ENCODE assay signal across 18 mouse cellular contexts in genomic region chr1:168407958-168408357, GRCm38 (mm10). TPM values are rescaled to one million over a fixed set of nuclear protein-coding genes. Genes with fewer than 3 reads are reported as not detected.
DNase-seq lines count a peak whose midpoint lies in the region; ATAC-seq and TF ChIP-seq lines count a peak whose summit lies in the region.
"Had no signal": no experiment of that assay in that cellular context is flagged by ENCODE, and none has a peak within 500 bp of the region (broad histone marks: within the 10 kb centered on the region; RNA-seq: fewer than 3 reads in every experiment).

No protein-coding gene starts in this region.

- intact Hi-C loops in heart, postnatal 10 days (cut with DNase I) = no loop called here

- H3K27ac ChIP-seq in forebrain, embryonic 11.5 days (ENCODE audit: low read depth, low read length) = no peak overlapping the region
- no peak overlapping the region for H3K27ac ChIP-seq in forebrain, embryonic 16.5 days (ENCODE audit: low read length)
- peak overlapping the region; percentile 26 for H3K27ac ChIP-seq in heart, postnatal 0 days (ENCODE audit: low read depth)
- H3K27ac ChIP-seq in layer of hippocampus, adult 2 months = peak overlapping the region; percentile 48
- H3K27ac ChIP-seq in embryonic facial prominence, embryonic 10.5 days (replicated peaks) = peak overlapping the region; percentile 44
- H3K27ac ChIP-seq: hindbrain, embryonic 14.5 days; macrophage; midbrain, embryonic 13.5 days had no signal

- peaks cover 32% of the 10 kb centered on the region for H3K4me1 ChIP-seq in forebrain, embryonic 11.5 days (replicated peaks; ENCODE audit: control insufficient read depth, insufficient read depth, low read length)
- H3K4me1 ChIP-seq in forebrain, embryonic 16.5 days (replicated peaks; ENCODE audit: control insufficient read depth, insufficient read depth, low read length) = peaks cover 64% of the 10 kb centered on the region
- peaks cover 41% of the 10 kb centered on the region for H3K4me1 ChIP-seq in heart, postnatal 0 days (ENCODE audit: control insufficient read depth, insufficient read depth)
- H3K4me1 ChIP-seq in embryonic facial prominence, embryonic 10.5 days = peaks cover 90% of the 10 kb centered on the region

- no peak overlapping the region for H3K4me2 ChIP-seq in forebrain, embryonic 11.5 days (ENCODE audit: low read depth, low read length, severe bottlenecking)
- no peak overlapping the region for H3K4me2 ChIP-seq in forebrain, embryonic 16.5 days (ENCODE audit: low read length)
- H3K4me2 ChIP-seq in heart, postnatal 0 days (ENCODE audit: low read depth, low read length) = no peak overlapping the region
- H3K4me2 ChIP-seq: hindbrain, embryonic 14.5 days; midbrain, embryonic 13.5 days had no signal

- no peaks in the 10 kb centered on the region for H3K36me3 ChIP-seq in forebrain, embryonic 11.5 days (ENCODE audit: control insufficient read depth, insufficient read depth, low read length)
- H3K36me3 ChIP-seq in forebrain, embryonic 16.5 days (ENCODE audit: control insufficient read depth, insufficient read depth) = no peaks in the 10 kb centered on the region
- H3K36me3 ChIP-seq in heart, postnatal 0 days (replicated peaks; ENCODE audit: control insufficient read depth, insufficient read depth, low read length) = peaks cover 5% of the 10 kb centered on the region; the same call in 1 of the 2 replicates
- peaks cover 47% of the 10 kb centered on the region for H3K36me3 ChIP-seq in embryonic facial prominence, embryonic 10.5 days (replicated peaks)

- no peak for ATAC-seq in forebrain, embryonic 11.5 days (replicated peaks; ENCODE audit: low FRiP score)
- ATAC-seq in forebrain, embryonic 16.5 days = no peak
- no peak for ATAC-seq in heart, postnatal 0 days (ENCODE audit: insufficient read depth, low read depth)
- ATAC-seq: midbrain, embryonic 13.5 days had no signal

- peak; percentile 33 for DNase-seq in forebrain, embryonic 11.5 days (ENCODE audit: low spot score)
- DNase-seq in heart, postnatal 0 days (ENCODE audit: low spot score) = no peak
- DNase-seq in heart, postnatal 10 days = no peak
- no peak for DNase-seq in layer of hippocampus, adult 2 months (ENCODE audit: low spot score in 2 of 2)
- no peak for DNase-seq in layer of hippocampus, adult 9-11 months
- no peak for DNase-seq in embryonic facial prominence, embryonic 10.5 days (ENCODE audit: low spot score)
- DNase-seq in ovary, adult 18-20 months (ENCODE audit: low spot score) = no peak
- DNase-seq: adrenal gland, postnatal 14 days; cerebellum, adult 9-10 months; gastrocnemius, postnatal 36 days; kidney, postnatal 14 days; right cerebral cortex, postnatal 14 days; thymus, postnatal 25 days had no signal

- no peak for TF ChIP-seq EP300 in heart, postnatal 0 days (IDR thresholded peaks at IDR 0.05; ENCODE audit: low read depth)

- no peak overlapping the region for H3K4me3 ChIP-seq in forebrain, embryonic 11.5 days (ENCODE audit: low read depth, low read length)
- no peak overlapping the region for H3K4me3 ChIP-seq in forebrain, embryonic 16.5 days (replicated peaks; ENCODE audit: low read length)
- no peak overlapping the region for H3K4me3 ChIP-seq in heart, postnatal 0 days (ENCODE audit: low read depth, low read length)
- no peak overlapping the region for H3K4me3 ChIP-seq in layer of hippocampus, adult 2 months
- no peak overlapping the region for H3K4me3 ChIP-seq in embryonic facial prominence, embryonic 10.5 days
- H3K4me3 ChIP-seq: midbrain, embryonic 13.5 days had no signal

- H3K27me3 ChIP-seq in forebrain, embryonic 11.5 days (ENCODE audit: control insufficient read depth, insufficient read depth, low read length) = no peaks in the 10 kb centered on the region
- no peaks in the 10 kb centered on the region for H3K27me3 ChIP-seq in forebrain, embryonic 16.5 days (replicated peaks; ENCODE audit: control insufficient read depth, insufficient read depth, low read length)
- no peaks in the 10 kb centered on the region for H3K27me3 ChIP-seq in heart, postnatal 0 days (ENCODE audit: control insufficient read depth, insufficient read depth, low read length)
- H3K27me3 ChIP-seq in embryonic facial prominence, embryonic 10.5 days (replicated peaks; ENCODE audit: low read depth, poor library complexity, severe bottlenecking) = no peaks in the 10 kb centered on the region
- H3K27me3 ChIP-seq: CH12.LX; midbrain, embryonic 13.5 days had no signal

- TF ChIP-seq CTCF in heart, postnatal 0 days (IDR thresholded peaks at IDR 0.05; ENCODE audit: low read depth) = no peak
- TF ChIP-seq CTCF in layer of hippocampus, adult 2 months (conservative IDR thresholded peaks at IDR 0.05) = no peak

- no peaks in the 10 kb centered on the region for H3K9me3 ChIP-seq in forebrain, embryonic 11.5 days (ENCODE audit: control insufficient read depth, low read length)
- H3K9me3 ChIP-seq in forebrain, embryonic 16.5 days (ENCODE audit: control insufficient read depth, low read length) = no peaks in the 10 kb centered on the region
- no peaks in the 10 kb centered on the region for H3K9me3 ChIP-seq in heart, postnatal 0 days (replicated peaks; ENCODE audit: control insufficient read depth, low read length)
- no peaks in the 10 kb centered on the region for H3K9me3 ChIP-seq in embryonic facial prominence, embryonic 10.5 days
- H3K9me3 ChIP-seq: midbrain, embryonic 13.5 days had no signal

- 80% methylated on average over 7 of the region's 7 CpGs for WGBS in forebrain, embryonic 11.5 days
- 71% methylated on average over 7 of the region's 7 CpGs for WGBS in forebrain, embryonic 16.5 days
- 65% methylated on average over 7 of the region's 7 CpGs for WGBS in heart, postnatal 0 days
- 82% methylated on average over 7 of the region's 7 CpGs for WGBS in embryonic facial prominence, embryonic 10.5 days

- H3K9ac ChIP-seq in forebrain, embryonic 11.5 days (ENCODE audit: low read length) = no peak overlapping the region
- H3K9ac ChIP-seq in forebrain, embryonic 16.5 days (replicated peaks; ENCODE audit: low read depth, low read length) = no peak overlapping the region
- H3K9ac ChIP-seq in heart, postnatal 0 days (replicated peaks; ENCODE audit: low read depth, low read length) = no peak overlapping the region
- H3K9ac ChIP-seq: hindbrain, embryonic 14.5 days; midbrain, embryonic 13.5 days had no signal

RNA-seq across cellular contexts. Expression of gene Pbx1, which starts 24.1 kb away (rescaled TPM):
- 45.8 and 51.1 TPM in 2 replicates for polyA plus RNA-seq in forebrain, embryonic 11.5 days (2014; fragmentation: Nextera tagmentation; extraction: Ambion mirVana)
- 82.9 and 91.2 TPM in 2 replicates for polyA plus RNA-seq in forebrain, embryonic 16.5 days (2015; fragmentation: Nextera tagmentation; extraction: Ambion mirVana)
- total RNA-seq in heart, postnatal 0 days (2014; rRNA removed; ENCODE audit: low replicate concordance) = 31.3 and 42.9 TPM in 2 replicates
- 15.7 and 17.1 TPM in 2 replicates for polyA plus RNA-seq in heart, postnatal 0 days (2015; fragmentation: Nextera tagmentation; extraction: Ambion mirVana)
- 10 to 100 TPM; 67.4 to 78.3 TPM for total RNA-seq in heart, postnatal 10 days (2021)
- total RNA-seq in layer of hippocampus, adult 2 months (2021) = 100 to 1,000 TPM; 120 to 123 TPM
- polyA plus RNA-seq in embryonic facial prominence, embryonic 10.5 days (2016; fragmentation: Nextera tagmentation; extraction: Ambion mirVana) = 37.2 and 41.6 TPM in 2 replicates
- total RNA-seq: CH12.LX had no signal

Comparison
In these comparisons a context has a peak if more than half of its experiments do, and no peak if none do; other contexts are left out.
1. H3K27ac ChIP-seq: peak in heart, postnatal 0 days (single experiment), layer of hippocampus, adult 2 months (single experiment) and embryonic facial prominence, embryonic 10.5 days (single experiment); none in forebrain, embryonic 11.5 days (single experiment) and forebrain, embryonic 16.5 days (single experiment).